Mouse (Mus musculus) C2C12 (cell line): ENCODE measurements around the gene Rxrb.

ENCODE experiments used
- CEBPB ChIP-seq: IDR thresholded peaks from one replicate; pipeline ENCODE4 v1.6.1; 2011; ENCODE audit warnings: low read depth, mild to moderate bottlenecking, control low read depth, moderate library complexity
- CTCF ChIP-seq: IDR thresholded peaks from one replicate; pipeline ENCODE4 v1.5.1; 2011; ENCODE audit not compliant: control insufficient read depth, insufficient read depth, insufficient read length
- FOSL1 ChIP-seq: IDR thresholded peaks from one replicate; pipeline ENCODE4 v1.8.0; 2011; ENCODE audit warnings: mild to moderate bottlenecking, low read length; ENCODE audit not compliant: poor library complexity, insufficient read depth, severe bottlenecking
- USF1 ChIP-seq: IDR thresholded peaks from one replicate; pipeline ENCODE4 v1.6.1; 2011; ENCODE audit warnings: low read depth, mild to moderate bottlenecking, control low read depth, moderate library complexity

DNA sequence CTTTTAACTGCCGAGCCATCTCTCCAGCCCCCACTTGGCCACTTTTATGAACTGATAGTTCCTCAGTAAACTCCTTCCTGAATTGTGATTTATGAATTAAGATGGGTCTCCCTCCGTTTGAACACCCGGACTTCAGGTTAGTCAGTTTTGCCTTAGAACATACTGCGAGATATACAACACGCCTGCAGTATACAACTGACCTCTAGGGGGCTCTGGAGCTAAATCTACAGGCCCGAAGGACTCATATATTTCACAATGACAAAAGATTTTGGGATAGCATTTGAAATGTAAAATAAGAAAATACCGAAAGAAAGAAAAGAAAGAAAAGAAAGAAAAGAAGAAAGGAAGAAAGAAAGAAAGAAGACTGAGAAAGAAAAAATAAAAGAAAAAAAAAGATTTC, 43.7 kb downstream of the Rxrb start:
- TF ChIP-seq FOSL1 (no peak), USF1 (no peak), CTCF (no peak), CEBPB (no peak)
